Mouse (Mus musculus): ENCODE measurements around the gene Frmd4a.

The Frmd4a gene

GRCm38 (mm10) chr2:4499916-4500315 is 482.4 kb downstream of the Frmd4a start:
- DNase-seq = peak; percentile 82

DNA sequence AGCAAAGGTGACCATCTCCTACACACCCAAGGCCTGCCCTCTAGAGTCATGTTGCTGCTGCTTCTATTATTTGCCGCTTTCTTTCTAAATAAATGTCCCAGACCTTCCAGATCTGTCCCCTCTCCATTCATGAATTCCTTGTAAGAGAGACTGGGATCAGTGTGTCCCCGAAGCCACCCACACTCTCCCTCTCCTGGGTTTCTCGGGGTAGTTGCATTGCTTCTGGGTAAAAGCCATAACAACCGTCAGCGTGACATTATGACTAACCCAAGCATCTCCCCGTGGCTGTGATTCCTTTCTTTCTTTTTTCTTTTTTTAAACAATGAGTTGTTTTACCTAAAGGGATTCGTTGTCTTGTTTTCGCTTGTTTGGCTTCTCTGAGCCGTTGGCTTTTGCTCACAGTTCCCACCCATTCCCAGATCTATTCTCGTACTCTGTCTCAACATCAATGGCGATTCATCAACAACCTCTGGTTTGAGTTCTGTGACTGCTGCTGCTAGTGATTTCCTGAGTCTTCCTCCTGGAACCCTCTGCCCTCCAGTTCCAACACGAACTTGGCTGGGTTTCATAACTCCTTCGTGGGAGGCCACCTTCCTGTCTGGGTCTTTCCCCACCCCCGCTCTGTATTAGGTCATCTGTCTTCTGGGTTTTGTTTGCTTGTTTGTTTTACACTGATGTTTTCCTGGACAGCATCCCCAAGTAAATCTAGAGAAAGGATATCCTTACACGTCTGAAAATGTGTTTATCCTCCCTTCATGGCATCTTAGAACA is 483.9 kb downstream of the Frmd4a start:
- peak; percentile 53 for DNase-seq

GRCm38 (mm10) chr2:4504413-4504812 is 486.9 kb downstream of the Frmd4a start:
- DNase-seq = peak; percentile 80

GRCm38 (mm10) chr2:4505695-4506094 is 488.2 kb downstream of the Frmd4a start:
- DNase-seq = no peak

- DNase-seq = no peak
Measured at GRCm38 (mm10) chr2:4506659-4507058, 489.1 kb downstream of the Frmd4a start.

DNA sequence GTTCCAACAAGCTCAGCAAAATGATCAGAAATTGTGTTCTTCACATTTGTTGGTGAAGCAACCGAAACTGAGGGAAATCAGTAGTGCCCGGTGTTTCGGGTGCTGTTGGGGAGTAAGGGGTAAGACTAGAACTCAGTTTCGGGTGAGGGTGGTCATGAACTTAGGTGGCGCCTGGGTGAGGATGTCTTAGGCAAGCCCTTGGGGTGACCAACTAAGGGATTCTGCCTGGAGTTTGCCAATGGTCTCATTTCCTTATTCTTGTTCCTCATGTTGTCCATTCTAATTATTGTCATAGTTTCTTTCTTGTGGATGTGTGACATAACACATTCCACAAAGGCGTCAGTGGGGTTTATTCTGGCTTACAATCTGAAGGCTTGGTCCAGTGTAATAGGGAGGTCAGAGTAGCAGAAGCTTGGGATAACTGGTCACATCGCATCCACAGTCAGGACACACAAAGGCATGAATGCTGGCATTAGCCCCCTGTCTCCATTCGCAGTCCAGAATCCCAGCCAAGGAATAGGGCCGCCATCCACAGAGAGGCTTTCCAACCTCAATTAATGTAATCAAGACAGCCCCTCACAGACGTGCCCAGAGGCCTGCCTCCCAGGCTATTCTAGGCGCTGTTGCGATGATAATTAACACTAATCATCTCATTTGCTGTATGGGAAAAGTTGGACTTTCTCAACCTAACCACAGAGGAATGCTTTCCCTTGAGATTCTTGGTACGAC is 490.5 kb downstream of the Frmd4a start:
- DNase-seq = no peak

DNA sequence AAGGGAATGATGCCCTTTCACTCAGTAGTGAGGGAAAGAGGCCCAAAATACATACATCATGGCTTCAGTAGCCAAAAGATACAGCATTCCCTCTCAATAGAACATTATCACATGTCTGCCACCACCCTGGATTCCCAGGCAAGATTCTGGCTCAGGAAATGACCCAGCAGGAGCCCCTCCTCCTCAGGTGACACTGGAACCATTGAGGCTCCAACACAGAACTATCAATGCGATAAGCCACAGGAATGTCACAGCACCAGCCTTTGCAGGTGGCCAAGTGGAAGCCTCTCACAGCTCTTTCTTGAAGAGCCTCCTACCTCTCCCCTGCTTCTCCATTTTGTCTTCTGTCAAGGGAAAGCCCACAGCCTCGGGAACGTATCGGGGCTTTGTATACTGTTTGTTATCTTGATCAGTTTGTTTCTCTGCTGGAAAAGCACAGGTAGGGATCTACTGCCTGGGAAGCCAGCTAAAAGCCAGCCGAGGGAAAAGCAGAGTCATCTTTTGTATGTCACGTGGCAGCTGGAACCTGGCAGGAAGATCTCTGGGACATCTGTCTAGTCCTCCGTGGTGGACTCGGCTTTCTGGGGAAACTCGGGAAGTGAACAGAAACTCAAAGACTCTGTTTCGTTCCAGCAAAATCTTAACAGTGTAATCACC is 491.6 kb downstream of the Frmd4a start:
- DNase-seq = no peak

DNA sequence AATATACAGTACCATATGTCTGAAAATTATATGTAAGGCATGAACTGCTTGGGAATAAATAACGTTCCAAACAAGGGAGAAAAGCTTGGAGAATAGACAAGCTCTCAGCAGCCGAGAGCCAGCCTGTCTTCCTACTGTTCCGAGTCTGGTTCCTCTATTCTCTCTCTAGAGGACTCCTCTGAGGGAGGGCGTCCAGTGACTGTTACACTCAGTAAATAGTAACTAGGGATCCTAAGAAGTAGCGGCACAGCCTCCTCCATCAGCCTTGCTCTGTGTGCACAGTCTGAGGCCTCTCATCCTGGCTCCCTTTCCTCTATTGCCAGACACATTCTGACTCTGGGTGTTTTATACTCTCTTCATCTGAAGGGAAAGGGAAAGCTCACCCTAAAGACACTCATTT is 492.2 kb downstream of the Frmd4a start:
- DNase-seq = no peak

DNA sequence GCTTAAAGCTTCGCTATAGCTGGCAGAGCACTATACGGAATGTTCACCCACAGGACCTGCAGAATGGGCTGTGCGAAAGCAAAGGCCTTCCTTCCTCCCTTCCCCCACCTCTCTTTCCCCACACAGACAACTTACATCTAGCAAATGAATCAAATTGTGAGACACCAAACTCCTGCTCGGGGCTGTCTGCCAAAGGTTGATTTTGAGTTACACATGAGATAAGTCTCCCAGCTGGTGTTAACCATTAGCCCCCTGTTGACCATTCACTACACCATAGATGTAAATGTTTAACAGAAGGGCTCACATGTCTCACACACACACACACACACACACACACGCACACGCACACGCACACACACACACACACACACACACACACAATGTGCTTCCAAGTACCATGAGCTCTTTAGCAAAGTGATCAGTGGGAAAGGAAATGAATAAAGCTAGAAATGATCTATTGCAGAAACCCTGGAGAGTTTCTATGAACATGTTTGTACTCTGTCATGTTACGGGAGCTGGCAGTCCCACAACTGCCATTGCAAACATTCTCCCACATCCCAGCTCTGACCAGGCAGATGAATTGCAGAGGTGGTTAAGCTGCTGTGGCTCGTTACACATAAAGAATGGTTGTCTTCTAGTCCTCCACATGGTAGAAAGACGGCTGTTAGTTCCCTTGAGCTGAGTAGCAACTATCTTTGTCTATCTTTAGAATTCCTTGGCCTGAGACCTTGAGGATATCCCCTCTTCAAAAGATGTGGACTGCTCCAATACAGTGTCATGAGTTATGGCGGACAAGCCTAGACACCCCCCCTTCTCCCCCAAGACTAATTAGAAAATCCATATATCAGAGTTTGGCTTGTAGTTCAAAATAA is 492.9 kb downstream of the Frmd4a start:
- no peak for DNase-seq

GRCm38 (mm10) chr2:4511080-4511386 is 493.5 kb downstream of the Frmd4a start:
- no peak for DNase-seq

DNA sequence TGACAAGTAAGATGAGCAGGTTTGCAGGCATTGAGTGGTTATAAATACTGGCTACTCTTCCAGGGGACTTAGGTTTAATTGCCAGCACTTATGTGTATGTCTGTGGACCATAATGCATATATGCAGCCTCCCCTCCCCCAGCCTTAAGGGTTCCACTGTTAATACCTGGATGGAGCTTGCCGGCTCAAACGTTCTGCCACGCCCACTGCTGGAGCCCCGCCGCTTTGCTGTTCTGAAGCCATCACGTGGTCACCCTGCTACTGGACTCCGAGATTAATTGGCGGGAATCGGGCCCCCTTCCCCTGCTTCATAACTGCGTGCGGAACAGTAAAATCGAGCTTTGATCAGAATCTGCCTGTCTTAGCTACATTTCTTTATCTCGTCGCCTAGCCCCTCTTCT is 495.1 kb downstream of the Frmd4a start:
- DNase-seq = no peak

DNA sequence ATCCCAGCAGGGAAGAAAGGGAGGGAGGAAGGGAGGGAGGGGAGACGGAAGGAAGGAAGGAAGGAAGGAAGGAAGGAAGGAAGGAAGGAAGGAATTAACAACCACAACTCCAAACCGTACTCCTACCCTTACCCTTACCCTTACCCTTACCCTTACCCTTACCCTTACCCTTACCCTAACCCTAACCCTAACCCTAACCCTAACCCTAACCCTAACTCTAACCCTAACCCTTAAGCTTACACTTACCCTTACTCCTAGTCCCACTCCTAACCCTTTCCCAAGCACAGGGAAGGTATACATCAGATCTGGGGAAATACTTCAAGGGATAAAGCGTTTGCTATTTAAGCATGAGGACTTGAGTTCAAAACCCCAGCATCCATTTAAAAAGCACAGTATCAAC is 498.4 kb downstream of the Frmd4a start:
- no peak for DNase-seq

- no peak for DNase-seq
Measured at GRCm38 (mm10) chr2:4516819-4517552, 499.5 kb downstream of the Frmd4a start.

GRCm38 (mm10) chr2:4517553-4518125 is 500.1 kb downstream of the Frmd4a start:
- DNase-seq = no peak

- DNase-seq = no peak
Measured at GRCm38 (mm10) chr2:4518549-4518948, 501.0 kb downstream of the Frmd4a start.

DNA sequence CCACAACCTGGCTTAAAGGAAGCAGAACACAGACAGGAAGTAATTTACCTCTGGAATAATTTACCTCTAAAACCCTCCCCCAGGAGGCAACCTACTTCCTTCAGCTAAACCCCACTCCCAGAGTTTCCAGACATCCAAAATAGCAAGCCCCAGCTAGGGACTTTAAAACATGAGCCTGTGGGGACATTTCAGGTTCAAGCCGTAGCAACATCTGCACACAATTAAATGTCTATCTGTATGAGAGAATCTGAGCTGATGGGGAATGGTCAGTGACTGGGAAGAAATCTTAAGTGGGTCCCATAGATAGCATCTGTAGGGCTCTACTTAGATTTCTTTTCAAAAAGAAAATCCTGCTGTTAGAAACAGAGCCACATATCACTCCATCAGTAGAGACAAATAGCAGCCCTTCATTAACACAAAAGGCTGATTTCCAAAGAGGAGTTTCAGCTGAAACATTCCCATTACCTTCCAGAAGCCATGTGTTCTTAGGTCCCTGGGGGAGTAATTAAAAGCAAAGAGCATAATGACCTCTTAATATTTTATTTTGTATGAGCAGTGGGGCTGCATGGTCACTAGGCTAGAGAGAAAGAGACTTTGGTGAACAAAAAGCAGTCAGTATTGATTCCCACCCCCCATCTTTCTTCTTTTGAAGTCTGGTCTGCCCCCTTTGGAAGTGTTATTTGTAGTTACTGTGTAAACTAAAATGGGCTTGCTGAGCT is 505.4 kb downstream of the Frmd4a start:
- no peak for DNase-seq

DNA sequence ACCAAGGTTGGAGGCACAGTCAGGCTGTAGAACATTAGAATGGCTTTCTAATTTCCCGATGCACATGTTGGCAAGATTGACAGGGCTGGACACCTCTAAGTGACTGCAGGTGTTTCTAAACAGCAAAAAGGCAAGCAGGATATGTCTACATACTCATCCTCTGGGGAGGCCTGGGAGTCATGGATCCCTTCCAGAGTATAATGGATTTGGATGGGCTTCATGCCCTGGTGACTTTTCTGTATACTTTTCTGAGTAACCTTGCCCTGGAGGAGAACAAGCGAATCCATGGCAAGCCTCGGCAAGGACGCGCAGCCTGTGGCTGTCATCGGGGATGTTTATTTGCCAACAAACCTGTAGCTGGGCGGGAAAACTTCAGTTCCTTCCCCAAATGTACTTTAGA is 509.6 kb downstream of the Frmd4a start:
- DNase-seq = no peak

DNA sequence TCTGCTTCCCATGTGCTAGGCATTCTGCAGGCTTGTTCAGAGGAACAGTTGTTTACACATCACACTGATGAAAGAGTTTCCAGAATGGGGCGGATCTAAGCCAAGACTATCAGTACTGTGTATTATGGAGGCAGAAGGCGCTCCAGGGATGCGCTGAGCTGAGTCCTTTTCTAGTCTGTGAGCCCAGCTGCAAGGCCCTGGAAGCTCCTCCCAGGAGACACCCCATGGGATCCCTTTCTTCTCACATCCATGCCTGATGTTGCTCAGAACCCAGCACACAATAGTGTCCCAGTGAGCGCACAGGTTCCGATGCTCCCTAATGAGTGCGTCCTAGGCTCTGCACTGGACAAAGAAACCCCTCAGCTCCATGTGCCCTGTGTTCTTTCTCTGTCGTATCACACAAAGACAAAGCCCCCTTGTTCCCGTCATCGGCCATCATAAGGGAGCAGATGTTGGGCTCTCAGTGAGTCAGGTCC is 511.8 kb downstream of the Frmd4a start:
- DNase-seq = peak; percentile 29

GRCm38 (mm10) chr2:4531533-4532197 is 514.1 kb downstream of the Frmd4a start:
- no peak for DNase-seq

GRCm38 (mm10) chr2:4532198-4532568 is 514.7 kb downstream of the Frmd4a start:
- no peak for DNase-seq

DNA sequence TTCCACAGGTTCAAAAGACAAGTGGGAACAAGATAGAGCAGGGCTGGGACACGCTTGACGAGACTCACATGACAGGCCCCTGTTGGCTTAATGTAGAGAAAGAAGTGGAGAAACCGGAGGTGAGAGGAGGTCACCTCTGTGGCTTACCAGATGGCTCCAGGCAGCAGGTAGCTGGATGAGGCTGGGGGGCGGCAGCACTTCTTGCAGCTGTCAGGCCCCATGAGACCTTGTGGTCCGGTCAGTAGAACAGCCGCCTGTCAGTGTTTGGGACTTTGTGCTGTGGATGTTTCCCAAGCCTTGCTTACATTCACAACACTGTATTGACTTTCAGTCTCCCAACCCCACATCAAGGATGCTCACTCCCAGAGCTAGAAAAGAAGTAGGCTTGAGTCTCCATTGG is 515.4 kb downstream of the Frmd4a start:
- no peak for DNase-seq

Measured in right cerebral cortex, adult 18-20 months (tissue).